Mouse (Mus musculus): ENCODE measurements at regions not wholly inside any gene's neighbourhood (a gene's known extent, or its start where the extent isn't known, plus 50 kb on each side); places are given as distances from the start of the nearest gene placed in this dataset.

GRCm38 (mm10) chr1:105074326-105074725 lies 282.2 kb downstream of the Rnf152 start:
- no peak for DNase-seq

- no peak for DNase-seq
Measured at GRCm38 (mm10) chr1:105070661-105071455, 285.7 kb downstream of the Rnf152 start.

- DNase-seq = no peak
Measured at GRCm38 (mm10) chr1:105067902-105068301, 288.6 kb downstream of the Rnf152 start.

- no peak for DNase-seq
Measured at GRCm38 (mm10) chr1:105067049-105067795, 289.3 kb downstream of the Rnf152 start.

- DNase-seq = no peak
Measured at GRCm38 (mm10) chr1:105050584-105051363, 282.4 kb downstream of the Cdh20 start.

Data from lung, adult 18-20 months (tissue).